Mouse (Mus musculus) lung, adult 2 months (tissue): ENCODE measurements around the gene Ppp1r16b.

Source experiments
- CTCF ChIP-seq: fragments of 200-500 bp; IDR thresholded peaks from 2 replicates; pipeline ENCODE4 v1.5.1; 2011; ENCODE audit warnings: mild to moderate bottlenecking, low read length, control low read depth; ENCODE audit not compliant: insufficient read depth
- POLR2A ChIP-seq: fragments of 200-500 bp; IDR thresholded peaks from 2 replicates; pipeline ENCODE4 v1.6.1; 2011; ENCODE audit warnings: low read depth, mild to moderate bottlenecking, control low read depth, low read length, borderline replicate concordance; ENCODE audit errors: extremely low read depth

DNA sequence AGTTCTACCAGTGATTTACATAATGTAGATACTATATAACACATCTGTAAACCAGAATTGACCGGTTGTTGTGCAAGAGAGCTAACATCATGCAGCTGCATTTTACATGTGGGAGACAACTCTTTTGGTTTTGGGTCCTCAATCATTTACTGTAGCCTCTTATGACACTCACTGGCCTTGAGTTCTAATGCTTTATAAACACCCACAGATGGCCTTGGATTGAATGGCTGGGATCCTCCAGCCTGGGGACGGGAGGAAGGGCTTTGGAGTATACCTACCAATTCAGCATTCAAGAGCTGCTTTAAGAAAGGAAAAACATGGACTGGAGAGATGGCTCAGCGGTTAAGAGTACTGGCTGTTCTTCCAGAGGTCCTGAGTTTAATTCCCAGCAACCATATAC lies 5.9 kb upstream of the Ppp1r16b start:
- no peak for TF ChIP-seq CTCF
- no peak for TF ChIP-seq POLR2A
